Mouse (Mus musculus): ENCODE measurements around the gene Clca3b. TPM values are rescaled to one million over a fixed set of nuclear protein-coding genes. Genes with fewer than 3 reads are reported as not detected.

Gene Clca3b
- not detected for total RNA-seq (2023)

GRCm38 (mm10) chr3:144849014-144849556, at the start of gene Clca3b:
Gene Clca3b, minus strand, starts transcription at chr3:144849357.

GRCm38 (mm10) chr3:144819219-144819618, 29.9 kb downstream of the Clca3b start, which contains the start of gene Clca3a2:
Gene Clca3a2, minus strand, starts transcription at chr3:144819494.

Other genes with a start within 250 kb of the Clca3b start
- gene Sh3glb1, start 129.0 kb downstream of the Clca3b start, total RNA-seq (2023), result 100 to 1,000 TPM; 171 to 179 TPM
- gene Clca3a1, start 88.4 kb downstream of the Clca3b start, total RNA-seq (2023), result under 1 TPM; 0.26 to 0.58 TPM
- gene Clca3a2, start 29.9 kb downstream of the Clca3b start, total RNA-seq (2023), result not detected
- gene Clca4b, start 83.2 kb upstream of the Clca3b start, total RNA-seq (2023), result not detected
- not detected for gene Clca4a, start 125.7 kb upstream of the Clca3b start, total RNA-seq (2023)
- not detected for gene Clca1, start 183.4 kb upstream of the Clca3b start, total RNA-seq (2023)

All from neutrophil, adult 59 days (primary cell).